Mouse (Mus musculus): ENCODE measurements at regions not wholly inside any gene's neighbourhood (a gene's known extent, or its start where the extent isn't known, plus 50 kb on each side); places are given as distances from the start of the nearest gene placed in this dataset.
"Not testable (repeated sequence)": the region's sequence is repeated elsewhere in the genome, so short reads cannot be mapped to it uniquely, and the experiment has no call there.

DNA sequence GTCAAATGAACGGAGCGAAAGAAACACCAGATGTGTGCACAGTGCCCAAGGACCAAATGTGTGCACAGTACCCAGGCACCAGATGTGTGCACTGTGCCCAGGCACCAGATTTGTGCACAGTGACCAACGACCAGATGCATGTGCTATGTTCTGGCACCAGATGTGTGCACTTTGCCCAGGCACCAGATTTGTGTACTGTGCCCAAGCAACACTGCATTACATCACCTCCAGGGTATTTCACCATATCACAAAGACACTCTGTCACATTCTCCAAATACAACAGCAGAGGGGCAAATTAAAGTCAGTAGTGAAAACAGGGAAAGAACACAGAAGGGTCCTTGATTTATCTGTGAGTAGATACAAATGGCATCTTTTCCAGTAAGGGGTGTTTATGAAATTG, 93.4 kb downstream of the Mettl4 start:
- peak in 1 of 2 experiments; percentile 2 for DNase-seq

DNA sequence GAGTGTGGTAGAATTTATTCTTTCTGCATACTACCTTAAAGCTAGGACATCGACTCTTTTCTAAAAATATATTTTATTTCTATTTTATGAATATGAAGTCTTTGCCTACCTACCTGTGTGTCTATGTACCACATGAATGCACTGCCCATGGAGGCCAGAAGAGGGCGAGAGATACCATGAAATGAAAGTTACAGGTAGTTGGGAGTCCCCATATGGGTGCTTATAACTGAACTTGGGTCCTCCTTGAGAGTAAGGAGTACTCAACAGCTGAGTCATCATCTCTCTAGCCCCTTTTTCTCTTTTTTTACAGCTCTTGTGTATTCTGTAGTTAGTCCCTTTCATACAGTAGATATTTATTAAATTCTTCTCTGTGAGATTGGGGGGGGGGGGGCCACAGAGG, 94.3 kb downstream of the Mettl4 start:
- no peak for DNase-seq

DNA sequence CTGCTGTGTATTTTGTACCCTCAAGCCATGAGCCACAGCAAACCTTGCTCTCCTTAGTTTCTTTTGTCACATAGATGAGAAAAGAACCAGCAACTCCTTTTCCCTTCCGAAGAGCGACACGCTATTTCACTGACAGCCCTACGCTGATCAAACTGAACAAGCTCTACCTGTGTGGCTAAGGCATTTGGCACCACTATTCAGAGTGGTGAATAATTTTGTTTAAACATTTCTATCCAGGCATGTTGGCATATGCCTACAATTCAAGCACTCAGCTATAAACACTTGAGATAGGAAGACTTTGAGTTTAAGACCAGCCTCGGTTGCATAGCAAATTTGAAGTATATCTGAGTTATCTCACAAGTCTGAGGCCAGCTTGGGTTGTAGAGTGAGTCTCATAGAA, 95.2 kb downstream of the Mettl4 start:
- DNase-seq: no peak

DNA sequence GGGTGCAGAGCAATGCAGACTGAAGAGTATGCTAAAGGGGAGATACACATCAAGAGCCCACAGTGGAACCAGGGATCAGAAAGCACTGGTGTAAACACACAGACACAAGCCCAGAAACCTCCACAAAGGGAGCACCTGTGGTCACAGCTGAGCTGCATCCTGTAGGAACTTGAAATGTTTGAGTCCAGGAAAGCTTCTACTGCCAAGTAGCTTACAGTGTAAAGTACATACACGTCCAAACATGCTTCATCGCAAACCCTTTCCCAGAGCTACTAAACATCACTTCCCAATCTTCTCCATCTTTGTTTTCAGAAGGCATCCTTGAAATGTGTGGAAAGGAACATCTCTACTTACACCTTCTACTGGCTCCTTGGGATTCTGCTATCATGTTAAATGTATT, 97.4 kb downstream of the Mettl4 start:
- DNase-seq: no peak

DNA sequence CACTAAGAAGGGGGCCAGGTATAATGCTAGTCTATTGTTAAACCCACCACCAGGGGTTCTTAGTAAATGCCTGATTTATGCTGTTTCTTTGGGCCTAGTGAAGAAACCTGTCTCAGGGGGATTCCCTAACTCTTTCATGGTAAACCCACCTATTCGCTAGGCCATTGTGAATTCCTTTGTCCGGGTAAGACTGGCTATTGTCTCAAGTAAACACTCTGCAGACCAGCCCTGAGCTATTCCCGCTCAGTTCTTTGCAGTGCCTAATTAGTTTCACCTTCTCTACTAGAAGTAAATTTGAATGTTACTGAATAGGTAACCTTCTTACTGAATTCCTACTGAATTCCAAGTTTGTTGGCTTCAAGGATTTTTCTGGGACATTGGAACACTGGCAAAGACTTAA, 98.3 kb downstream of the Mettl4 start:
- DNase-seq: not testable (repeated sequence)
